Mouse (Mus musculus) midbrain, embryonic 16.5 days (tissue): Measurements from ENCODE around the gene Slamf7. TPM values are rescaled to one million over a fixed set of nuclear protein-coding genes. Genes with fewer than 3 reads are reported as not detected.

Experiments used
- ATAC-seq: fragments of 200-750 bp; cut with Nextera tagmentation; 2 replicates; pipeline ENCODE4 v1.8.0; 2017; ENCODE audit warnings: moderate TSS enrichment
- H3K27ac ChIP-seq: fragments of 300-500 bp; sonication (generic); 2 replicates; pipeline ENCODE4 v1.5.1; 2014; ENCODE audit warnings: mild to moderate bottlenecking, low read length, mixed read lengths
- H3K27me3 ChIP-seq: fragments of 300-500 bp; sonication (generic); 2 replicates; pipeline ENCODE4 v1.6.1; 2014; ENCODE audit warnings: low read depth, low read length, mixed read lengths; ENCODE audit not compliant: control insufficient read depth, insufficient read depth
- H3K36me3 ChIP-seq: fragments of 300-500 bp; sonication (generic); 2 replicates; pipeline ENCODE4 v1.6.1; 2014; ENCODE audit warnings: mild to moderate bottlenecking, low read length, moderate library complexity, mixed read lengths; ENCODE audit not compliant: control insufficient read depth, insufficient read depth
- H3K4me1 ChIP-seq: fragments of 300-500 bp; sonication (generic); 2 replicates; pipeline ENCODE4 v1.6.1; 2014; ENCODE audit warnings: mild to moderate bottlenecking, low read length, mixed read lengths; ENCODE audit not compliant: control insufficient read depth, insufficient read depth
- H3K4me2 ChIP-seq: fragments of 300-500 bp; sonication (generic); 2 replicates; pipeline ENCODE4 v1.6.1; 2014; ENCODE audit warnings: mild to moderate bottlenecking, low read length, mixed read lengths
- H3K4me3 ChIP-seq: fragments of 300-500 bp; sonication (generic); 2 replicates; pipeline ENCODE4 v1.5.1; 2014; ENCODE audit warnings: low read depth, mild to moderate bottlenecking, low read length, moderate library complexity, mixed read lengths
- H3K9ac ChIP-seq: fragments of 300-500 bp; sonication (generic); 2 replicates; pipeline ENCODE4 v1.6.1; 2014; ENCODE audit warnings: low read depth, low read length, mixed read lengths
- H3K9me3 ChIP-seq: fragments of 300-500 bp; sonication (generic); replicated peaks from 2 replicates; pipeline ENCODE4 v1.6.1; 2014; ENCODE audit warnings: mild to moderate bottlenecking, low read length, mixed read lengths; ENCODE audit not compliant: control insufficient read depth, poor library complexity, severe bottlenecking
- WGBS: fragments of 180-500 bp; shearing (Covaris S2); extraction: QIAGEN DNeasy Blood & Tissue Kit; methylation state at CpG from one replicate; pipeline ENCODE4 v1.1.7; 2014; 5-methylcytosine and 5-hydroxymethylcytosine counted together
- microRNA-seq: library from miRNA; unstranded; fragments of <30 nt; microRNA quantifications from one replicate; pipeline ENCODE4, GENCODE M21; 2017
- polyA plus RNA-seq: library from polyadenylated mRNA; unstranded; fragments of >200 nt; fragmentation: Nextera tagmentation; extraction: Ambion mirVana; gene quantifications from 2 replicates; pipeline ENCODE4 v1.2.1, GENCODE M21; 2015

The Slamf7 gene
- polyA plus RNA-seq, 1 experiment from 2014 or later, result not detected

DNA sequence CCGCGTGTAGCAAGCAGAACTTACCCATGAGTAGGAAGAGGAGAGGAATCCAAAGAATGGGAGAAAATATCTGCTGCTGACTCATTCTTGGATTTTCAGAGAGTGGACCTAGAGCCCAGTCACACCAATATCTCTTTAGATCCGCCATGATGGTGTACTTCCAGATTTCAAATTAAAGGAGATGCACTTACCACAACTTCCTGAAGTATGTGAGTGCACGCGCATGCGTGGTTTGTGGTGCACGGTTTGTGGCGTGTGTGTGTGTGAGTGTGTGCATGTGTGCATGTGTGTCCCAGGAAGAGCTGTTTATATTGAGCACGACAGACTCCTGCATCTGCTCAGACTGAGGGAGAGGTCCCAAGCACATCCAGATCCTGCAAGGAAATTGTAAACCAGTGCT, 45.7 kb downstream of the Slamf7 start, which contains the start of gene Ly9:
Ly9 (minus strand) TSS at position 235 of the 400 bp plus-strand sequence.
- Histone ChIP-seq H3K9me3 (no peaks in the 10 kb centered on the region), H3K27me3 (no peaks in the 10 kb centered on the region), H3K4me2 (no peak within 1 kb of the TSS), H3K27ac (no peak within 1 kb of the TSS), H3K4me3 (no peak within 1 kb of the TSS), H3K9ac (no peak within 1 kb of the TSS), H3K4me1 (no peaks in the 10 kb centered on the region), H3K36me3 (no peaks in the 10 kb centered on the region)
- no peak for ATAC-seq
- whole genome bisulfite sequencing, result 86% methylated on average over 9 of the region's 9 CpGs

- ATAC-seq, result no peak
- no peaks in the 10 kb centered on the region for H3K36me3 ChIP-seq
- H3K4me1 ChIP-seq, result no peaks in the 10 kb centered on the region
- no peaks in the 10 kb centered on the region for H3K27me3 ChIP-seq
- no peak overlapping the region for H3K27ac ChIP-seq
- 85% methylated on average over 3 of the region's 3 CpGs for WGBS
- no peak overlapping the region for H3K4me3 ChIP-seq
- no peak overlapping the region for H3K9ac ChIP-seq
- no peaks in the 10 kb centered on the region for H3K9me3 ChIP-seq
- no peak overlapping the region for H3K4me2 ChIP-seq
Observed at GRCm38 (mm10) chr1:171606656-171607055, 46.2 kb downstream of the Slamf7 start.

GRCm38 (mm10) chr1:171604686-171605085, 48.1 kb downstream of the Slamf7 start:
- H3K27ac ChIP-seq, result no peak overlapping the region
- no peaks in the 10 kb centered on the region for H3K36me3 ChIP-seq
- no peaks in the 10 kb centered on the region for H3K9me3 ChIP-seq
- H3K9ac ChIP-seq, result no peak overlapping the region
- H3K4me3 ChIP-seq, result no peak overlapping the region
- 85% methylated on average over 3 of the region's 3 CpGs for WGBS
- H3K27me3 ChIP-seq, result no peaks in the 10 kb centered on the region
- H3K4me1 ChIP-seq, result no peaks in the 10 kb centered on the region
- H3K4me2 ChIP-seq, result no peak overlapping the region
- no peak for ATAC-seq

DNA sequence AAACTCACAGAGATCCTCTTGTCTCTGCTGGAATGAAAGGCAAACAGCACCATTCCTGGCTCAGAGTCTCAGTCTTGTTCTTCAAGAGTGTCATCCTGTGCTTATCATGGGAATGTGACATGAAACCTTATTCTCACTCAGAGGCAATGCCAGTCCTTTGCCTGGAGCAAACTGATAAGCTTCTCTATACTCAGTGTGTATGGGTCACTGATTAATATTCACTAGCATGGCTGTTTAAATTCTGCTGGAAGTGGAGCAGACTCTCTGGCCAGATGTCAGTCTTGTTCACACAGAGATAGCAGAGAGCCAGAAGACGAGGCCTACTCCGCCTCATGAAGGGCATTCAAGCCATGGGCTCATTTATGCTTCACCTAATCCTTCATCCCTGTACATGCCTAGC, 68.3 kb downstream of the Slamf7 start:
- H3K4me3 ChIP-seq, result no peak overlapping the region
- WGBS, result 71% methylated on average over 2 of the region's 2 CpGs
- no peak for ATAC-seq

More for the DNA sequence above, 68.3 kb downstream of the Slamf7 start:
- no peak overlapping the region for H3K4me2 ChIP-seq
- H3K9ac ChIP-seq, result no peak overlapping the region
- H3K36me3 ChIP-seq, result no peaks in the 10 kb centered on the region
- H3K27ac ChIP-seq, result no peak overlapping the region
- no peaks in the 10 kb centered on the region for H3K9me3 ChIP-seq
- no peaks in the 10 kb centered on the region for H3K27me3 ChIP-seq
- H3K4me1 ChIP-seq, result no peaks in the 10 kb centered on the region

Small RNAs within 50 kb of the gene (microRNA-seq; reads per million reads assigned to microRNA genes)
- gene Mir7683, result not detected

Other genes with a start within 250 kb of the Slamf7 start
- gene Usf1, start 241.7 kb downstream of the Slamf7 start, polyA plus RNA-seq, result 197 and 201 TPM in 2 replicates
- gene Tstd1, start 234.2 kb downstream of the Slamf7 start, polyA plus RNA-seq, result 6.2 and 7.6 TPM in 2 replicates
- gene F11r, start 215.5 kb downstream of the Slamf7 start, polyA plus RNA-seq, result 10.4 and 10.5 TPM in 2 replicates
- gene Alyref2, start 149.6 kb downstream of the Slamf7 start, polyA plus RNA-seq, result 34.8 and 35.9 TPM in 2 replicates
- gene Itln1, start 117.7 kb downstream of the Slamf7 start, polyA plus RNA-seq, result not detected in 2 replicates
- not detected in 2 replicates for gene Cd244a, start 93.8 kb downstream of the Slamf7 start, polyA plus RNA-seq
- gene Ly9, start 45.6 kb downstream of the Slamf7 start, polyA plus RNA-seq, result 0.11 and 0.14 TPM in 2 replicates
- 0.57 and 1.0 TPM in 2 replicates for gene Cd48, start 29.0 kb upstream of the Slamf7 start, polyA plus RNA-seq
- gene Slamf1, start 114.1 kb upstream of the Slamf7 start, polyA plus RNA-seq, result 0.16 and 0.19 TPM in 2 replicates
- gene Cd84, start 186.7 kb upstream of the Slamf7 start, polyA plus RNA-seq, result 0.80 and 1.0 TPM in 2 replicates
- not detected in 2 replicates for gene Gm10521, start 242.6 kb upstream of the Slamf7 start, polyA plus RNA-seq